Mouse (Mus musculus): Measurements from ENCODE around the gene A730049H05Rik.

GRCm38 (mm10) chr6:92883131-92883900 is 67.0 kb downstream of the A730049H05Rik start:
- TF ChIP-seq POLR2A (IDR thresholded peaks at IDR 0.05; ENCODE audit: extremely low read depth, insufficient read depth, low read length): no peak
- TF ChIP-seq CTCF (IDR thresholded peaks at IDR 0.05; ENCODE audit: low read depth, low read length): no peak
